Mouse (Mus musculus) midbrain, postnatal 0 days (tissue): Measurements from ENCODE around the gene Katnbl1. TPM values are rescaled to one million over a fixed set of nuclear protein-coding genes. Genes with fewer than 3 reads are reported as not detected.
A peak's percentile ranks its signal among the peaks of the same experiment; 100 is the strongest.
"Not testable (repeated sequence)": the region's sequence is repeated elsewhere in the genome, so short reads cannot be mapped to it uniquely, and the experiment has no call there.

Experiments used
- ATAC-seq: fragments of 200-750 bp; cut with Nextera tagmentation; 2 replicates; pipeline ENCODE4 v1.8.0; 2017; ENCODE audit warnings: moderate number of reproducible peaks, mild to moderate bottlenecking, moderate TSS enrichment, moderate library complexity; ENCODE audit not compliant: low FRiP score
- DNase-seq: peaks from one replicate; pipeline ENCODE4 v3.0.0-alpha.2; 2015; ENCODE audit warnings: low spot score
- H3K27ac ChIP-seq: fragments of 300-500 bp; sonication (generic); 2 replicates; pipeline ENCODE4 v1.5.1; 2014; ENCODE audit warnings: low read depth, mild to moderate bottlenecking, low read length, mixed read lengths
- H3K27me3 ChIP-seq: fragments of 300-500 bp; sonication (generic); 2 replicates; pipeline ENCODE4 v1.6.1; 2014; ENCODE audit warnings: low read length, control low read depth, mixed read lengths; ENCODE audit not compliant: insufficient read depth
- H3K36me3 ChIP-seq: fragments of 300-500 bp; sonication (generic); 2 replicates; pipeline ENCODE4 v1.6.1; 2014; ENCODE audit warnings: low read length, control low read depth, mixed read lengths; ENCODE audit not compliant: insufficient read depth
- H3K4me1 ChIP-seq: fragments of 300-500 bp; sonication (generic); 2 replicates; pipeline ENCODE4 v1.6.1; 2014; ENCODE audit warnings: mild to moderate bottlenecking, control low read depth, antibody characterized with exemption, low read length, mixed read lengths; ENCODE audit not compliant: insufficient read depth
- H3K4me2 ChIP-seq: fragments of 300-500 bp; sonication (generic); 2 replicates; pipeline ENCODE4 v1.6.1; 2014; ENCODE audit warnings: low read depth, mild to moderate bottlenecking, low read length, mixed read lengths; ENCODE audit not compliant: poor library complexity, severe bottlenecking
- H3K4me3 ChIP-seq: fragments of 300-500 bp; sonication (generic); 2 replicates; pipeline ENCODE4 v1.5.1; 2014; ENCODE audit warnings: low read depth, mild to moderate bottlenecking, low read length, moderate library complexity
- H3K9ac ChIP-seq: fragments of 300-500 bp; sonication (generic); replicated peaks from 2 replicates; pipeline ENCODE4 v1.6.1; 2014; ENCODE audit warnings: mild to moderate bottlenecking, low read length, moderate library complexity, mixed read lengths; ENCODE audit not compliant: poor library complexity, severe bottlenecking
- H3K9me3 ChIP-seq: fragments of 300-500 bp; sonication (generic); 2 replicates; pipeline ENCODE4 v1.6.1; 2016; ENCODE audit warnings: low read length, control low read depth
- CTCF ChIP-seq: IDR thresholded peaks from 2 replicates; pipeline ENCODE4 v1.5.1; 2016; ENCODE audit warnings: antibody characterized with exemption, mild to moderate bottlenecking
- WGBS: fragments of 180-500 bp; shearing (Covaris S2); extraction: QIAGEN DNeasy Blood & Tissue Kit; methylation state at CpG from one replicate; pipeline ENCODE4 v1.1.7; 2014; 5-methylcytosine and 5-hydroxymethylcytosine counted together
- polyA plus RNA-seq: library from polyadenylated mRNA; unstranded; fragments of >200 nt; fragmentation: Nextera tagmentation; extraction: Ambion mirVana; gene quantifications from 2 replicates; pipeline ENCODE4 v1.2.1, GENCODE M21; 2015
- total RNA-seq: library from RNA; depleted of rRNA; stranded (reverse); fragments of >200 nt; gene quantifications from 2 replicates; pipeline ENCODE4 v1.2.3, GENCODE M21; 2014

Katnbl1 gene
- total and polyA plus RNA-seq, 2 experiments from 2014 or later, result 15.1 to 20.1 TPM

DNA sequence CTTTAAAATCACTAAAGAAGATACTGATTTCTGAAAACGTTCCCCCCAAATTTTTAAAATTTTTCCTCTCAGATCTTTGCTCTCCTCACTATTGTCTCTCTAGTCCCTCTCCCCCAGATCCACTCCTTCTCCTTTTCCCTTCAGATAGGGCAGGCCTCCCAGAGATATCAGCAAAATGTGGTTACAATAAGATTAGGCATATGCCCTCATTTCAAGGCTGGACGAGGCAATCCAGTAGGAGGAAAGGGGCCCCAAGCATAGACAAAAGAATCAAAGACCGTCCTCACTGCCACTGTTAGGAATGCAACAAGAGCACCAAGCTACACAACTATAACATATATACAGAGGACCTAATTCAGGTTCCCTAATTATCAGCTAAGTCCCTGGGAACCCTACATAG, 46.3 kb downstream of the Katnbl1 start:
- no peaks in the 10 kb centered on the region for H3K27me3 ChIP-seq
- no peak overlapping the region for H3K4me2 ChIP-seq
- H3K9ac ChIP-seq, result no peak overlapping the region
- H3K4me1 ChIP-seq, result no peaks in the 10 kb centered on the region
- no peaks in the 10 kb centered on the region for H3K9me3 ChIP-seq
- H3K27ac ChIP-seq, result no peak overlapping the region
- no peaks in the 10 kb centered on the region for H3K36me3 ChIP-seq
- ATAC-seq (no peak), DNase-seq (no peak)
- no peak for TF ChIP-seq CTCF
- 75% methylated on average over 3 of the region's 3 CpGs for WGBS
- no peak overlapping the region for H3K4me3 ChIP-seq

DNA sequence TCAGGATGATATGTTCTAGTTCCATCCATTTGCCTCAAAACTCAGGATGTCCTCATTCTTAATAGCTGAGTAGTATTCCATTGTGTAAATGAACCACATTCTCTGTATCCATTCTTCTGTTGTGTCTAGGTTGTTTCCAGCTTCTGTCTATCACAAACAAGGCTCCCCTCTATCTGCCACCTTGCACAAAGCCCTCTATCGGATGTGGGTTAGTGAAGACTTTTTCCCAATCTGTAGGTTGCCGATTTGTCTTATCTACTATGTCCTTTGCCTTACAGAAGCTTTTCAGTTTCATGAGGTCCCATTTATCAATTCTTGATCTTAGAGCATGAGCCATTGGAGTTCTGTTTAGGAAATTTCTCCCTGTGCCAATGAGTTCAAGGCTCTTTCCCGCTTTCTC, 49.5 kb downstream of the Katnbl1 start:
- not testable (repeated sequence) for H3K9ac ChIP-seq

DNA sequence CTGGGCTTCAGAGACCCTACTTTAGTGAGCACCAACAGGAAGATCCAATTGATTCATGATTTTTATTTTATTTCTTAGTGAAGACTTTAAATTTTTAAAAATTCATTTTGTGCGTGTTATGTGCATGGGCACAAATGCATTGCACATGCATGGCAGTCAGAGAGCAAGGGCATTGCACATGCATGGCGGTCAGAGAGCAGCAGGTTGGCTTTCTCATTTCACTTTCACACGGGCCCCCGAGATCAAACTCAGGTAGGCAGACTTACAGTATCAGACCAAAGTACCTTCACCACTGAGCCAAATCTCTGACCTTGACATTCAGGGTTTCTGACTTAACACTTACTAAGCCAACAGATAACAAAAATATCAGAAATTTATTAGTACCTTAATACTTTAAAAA, 50.7 kb downstream of the Katnbl1 start:
- no peak overlapping the region for H3K4me2 ChIP-seq
- no peak for ATAC-seq
- no peak for DNase-seq
- no peaks in the 10 kb centered on the region for H3K9me3 ChIP-seq
- no peaks in the 10 kb centered on the region for H3K27me3 ChIP-seq
- no peaks in the 10 kb centered on the region for H3K36me3 ChIP-seq
- H3K27ac ChIP-seq, result no peak overlapping the region
- no peaks in the 10 kb centered on the region for H3K4me1 ChIP-seq
- no peak overlapping the region for H3K9ac ChIP-seq
- WGBS, result 89% methylated on average over 4 of the region's 4 CpGs
- no peak overlapping the region for H3K4me3 ChIP-seq
- no peak for TF ChIP-seq CTCF

More for the DNA sequence above, 49.5 kb downstream of the Katnbl1 start:
- not testable (repeated sequence) for H3K27me3 ChIP-seq, H3K36me3 ChIP-seq, H3K4me2 ChIP-seq, H3K9me3 ChIP-seq, H3K27ac ChIP-seq, DNase-seq, H3K4me3 ChIP-seq, ATAC-seq, H3K4me1 ChIP-seq
- 90% methylated on average over 3 of the region's 3 CpGs for whole genome bisulfite sequencing

DNA sequence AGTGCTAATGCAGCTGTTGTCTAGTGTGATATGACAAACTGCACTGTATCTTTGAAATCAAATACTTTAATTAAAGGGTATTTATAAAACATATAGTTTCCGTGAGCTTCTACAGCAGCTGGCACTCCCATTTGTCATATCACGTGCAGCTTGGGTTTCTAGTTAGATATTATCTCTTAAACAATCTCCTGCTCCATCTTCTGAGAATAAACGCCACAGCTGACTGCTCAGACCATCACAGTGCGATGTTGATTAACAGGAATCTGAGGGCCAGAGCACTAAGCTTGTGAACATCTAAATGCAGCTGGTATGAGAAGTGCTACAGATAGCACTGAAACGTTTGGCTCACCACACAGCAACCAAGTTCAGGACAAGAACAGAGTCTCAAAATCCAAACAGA, 51.4 kb downstream of the Katnbl1 start:
- H3K4me2 ChIP-seq, result no peak overlapping the region
- TF ChIP-seq CTCF, result no peak

GRCm38 (mm10) chr2:112432523-112432922, 53.5 kb downstream of the Katnbl1 start:
- Histone ChIP-seq H3K9me3 (no peaks in the 10 kb centered on the region), H3K4me3 (no peak overlapping the region), H3K27ac (no peak overlapping the region), H3K4me2 (no peak overlapping the region), H3K36me3 (no peaks in the 10 kb centered on the region), H3K4me1 (no peaks in the 10 kb centered on the region), H3K27me3 (no peaks in the 10 kb centered on the region), H3K9ac (no peak overlapping the region)
- no peak for ATAC-seq
- 78% methylated on average over 2 of the region's 2 CpGs for WGBS
- DNase-seq, result no peak
- TF ChIP-seq CTCF, result no peak

More for the DNA sequence above, 51.4 kb downstream of the Katnbl1 start:
- Histone ChIP-seq H3K9ac (no peak overlapping the region), H3K4me3 (no peak overlapping the region), H3K4me1 (no peaks in the 10 kb centered on the region), H3K27me3 (no peaks in the 10 kb centered on the region), H3K27ac (no peak overlapping the region), H3K36me3 (no peaks in the 10 kb centered on the region), H3K9me3 (no peaks in the 10 kb centered on the region)
- ATAC-seq, result no peak
- DNase-seq, result no peak
- 82% methylated on average over 5 of the region's 5 CpGs for WGBS

DNA sequence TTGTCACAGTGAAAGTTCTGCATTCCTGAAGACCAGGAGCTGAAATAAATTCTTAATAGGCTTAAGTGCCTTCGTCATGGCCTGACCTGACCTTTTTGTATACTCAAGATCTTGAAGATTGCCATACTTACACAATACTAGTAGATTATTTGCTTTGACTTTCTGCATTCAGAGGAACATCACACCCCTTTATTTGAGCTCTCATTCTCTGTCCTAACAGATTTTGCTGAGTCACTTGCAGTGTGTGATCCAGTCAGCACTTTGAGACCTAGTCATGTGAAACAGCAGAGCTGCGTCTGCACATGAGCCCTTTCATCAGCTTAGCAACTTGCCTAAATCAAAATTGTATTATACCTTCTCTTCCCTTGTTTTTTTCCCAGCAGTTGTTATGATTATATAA, 54.3 kb downstream of the Katnbl1 start:
- ATAC-seq (no peak), DNase-seq (peak; percentile 1)
- H3K27ac ChIP-seq, result no peak overlapping the region
- H3K4me2 ChIP-seq, result no peak overlapping the region
- H3K27me3 ChIP-seq, result no peaks in the 10 kb centered on the region
- H3K4me3 ChIP-seq, result no peak overlapping the region
- H3K4me1 ChIP-seq, result no peaks in the 10 kb centered on the region
- H3K9me3 ChIP-seq, result no peaks in the 10 kb centered on the region
- TF ChIP-seq CTCF, result no peak
- no peaks in the 10 kb centered on the region for H3K36me3 ChIP-seq
- WGBS, result 60% methylated on average over 2 of the region's 2 CpGs
- H3K9ac ChIP-seq, result no peak overlapping the region

DNA sequence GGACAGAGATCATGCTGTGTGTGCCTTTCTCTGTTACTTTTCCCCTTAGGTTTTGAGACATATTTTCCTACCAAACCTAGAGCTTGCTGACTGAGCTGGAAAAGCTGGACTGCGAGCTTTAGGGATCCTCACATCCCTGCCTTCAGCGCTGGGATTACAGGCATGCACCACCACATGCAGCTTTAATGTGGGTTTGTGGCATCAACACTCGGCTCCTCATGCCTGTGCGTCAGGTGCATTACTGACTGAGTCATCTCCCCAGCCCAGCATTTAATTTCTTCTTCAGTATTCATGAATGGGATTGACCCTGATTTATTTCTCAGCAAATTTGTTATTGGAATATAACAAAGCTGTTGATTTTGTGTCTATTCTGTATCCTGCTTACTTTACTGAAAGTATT, 57.3 kb downstream of the Katnbl1 start:
- Histone ChIP-seq H3K9ac (no peak overlapping the region), H3K9me3 (no peaks in the 10 kb centered on the region), H3K4me3 (no peak overlapping the region), H3K36me3 (no peaks in the 10 kb centered on the region), H3K27ac (no peak overlapping the region), H3K27me3 (no peaks in the 10 kb centered on the region), H3K4me1 (no peaks in the 10 kb centered on the region), H3K4me2 (no peak overlapping the region)
- WGBS, result 76% methylated on average over 4 of the region's 4 CpGs
- TF ChIP-seq CTCF, result no peak
- no peak for ATAC-seq
- DNase-seq, result no peak
